Mouse (Mus musculus): ENCODE data around the gene Map4.
"Not testable (repeated sequence)": the region's sequence is repeated elsewhere in the genome, so short reads cannot be mapped to it uniquely, and the experiment has no call there.

The Map4 gene

DNA sequence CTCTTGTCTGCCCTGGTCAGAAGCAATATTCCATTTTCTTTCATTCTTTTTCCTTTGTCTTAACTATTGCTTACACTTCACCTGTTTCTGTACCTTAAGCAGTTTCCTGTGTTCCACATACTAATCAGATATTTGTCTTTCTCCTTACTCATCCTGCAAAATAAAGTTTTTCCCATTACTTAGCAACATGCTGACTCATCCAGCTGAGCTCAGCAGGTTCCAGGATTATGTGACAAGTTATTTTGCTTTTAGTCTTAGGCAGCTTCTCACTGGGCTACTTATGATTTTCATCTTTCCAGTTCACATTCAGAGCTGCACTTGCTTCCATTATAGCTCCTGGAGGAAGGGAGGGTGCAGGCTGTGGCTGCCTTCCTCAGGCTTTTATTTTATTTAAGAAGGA lies 133.4 kb downstream of the Map4 start:
- DNase-seq (ENCODE audit: low spot score), result no peak

GRCm38 (mm10) chr9:110068745-110069144 lies 137.5 kb downstream of the Map4 start:
- no peak for DNase-seq (ENCODE audit: low spot score)

GRCm38 (mm10) chr9:110070358-110070757 lies 139.1 kb downstream of the Map4 start:
- no peak for DNase-seq (ENCODE audit: low spot score)

DNA sequence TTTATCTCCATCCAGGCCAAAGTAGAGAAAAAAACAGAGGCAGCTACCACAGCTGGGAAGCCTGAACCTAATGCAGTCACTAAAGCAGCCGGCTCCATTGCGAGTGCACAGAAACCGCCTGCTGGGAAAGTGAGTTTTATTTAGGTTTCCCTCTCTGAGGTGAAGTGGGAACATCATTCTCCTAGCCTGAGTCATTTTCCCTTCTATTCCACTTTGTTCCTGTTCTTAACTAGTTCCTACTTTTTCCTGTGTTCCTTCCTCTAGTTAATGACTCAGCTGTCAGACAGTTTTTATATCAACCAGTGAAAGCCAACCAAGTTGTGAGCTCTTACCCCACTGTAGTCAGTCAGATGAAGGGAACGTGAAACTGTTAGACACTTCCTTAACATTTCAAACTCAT lies 139.8 kb downstream of the Map4 start:
- DNase-seq (ENCODE audit: low spot score), result no peak

DNA sequence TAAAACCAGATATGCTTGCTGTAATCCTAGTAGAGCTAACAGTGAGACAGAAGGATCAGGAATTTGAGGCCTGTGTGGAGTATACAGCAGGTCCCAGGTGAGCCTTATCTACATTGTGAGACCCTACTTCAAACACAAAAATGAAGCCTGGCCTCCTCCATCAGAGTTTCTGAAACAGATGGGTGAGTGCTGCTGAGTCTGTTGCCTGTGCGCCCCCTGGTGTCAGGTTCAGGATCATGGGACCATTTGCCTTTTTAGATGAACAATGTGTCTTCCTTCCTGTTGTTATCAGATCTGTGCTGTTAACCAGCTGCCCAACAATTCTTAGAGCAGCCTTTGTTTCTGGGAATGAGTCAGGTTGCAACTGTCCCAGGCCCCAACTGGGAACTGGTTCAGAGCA lies 140.6 kb downstream of the Map4 start:
- DNase-seq (ENCODE audit: low spot score), result peak; percentile 62

- not testable (repeated sequence) for DNase-seq (ENCODE audit: low spot score)
Observed at GRCm38 (mm10) chr9:110076468-110076867, 145.2 kb downstream of the Map4 start.

DNA sequence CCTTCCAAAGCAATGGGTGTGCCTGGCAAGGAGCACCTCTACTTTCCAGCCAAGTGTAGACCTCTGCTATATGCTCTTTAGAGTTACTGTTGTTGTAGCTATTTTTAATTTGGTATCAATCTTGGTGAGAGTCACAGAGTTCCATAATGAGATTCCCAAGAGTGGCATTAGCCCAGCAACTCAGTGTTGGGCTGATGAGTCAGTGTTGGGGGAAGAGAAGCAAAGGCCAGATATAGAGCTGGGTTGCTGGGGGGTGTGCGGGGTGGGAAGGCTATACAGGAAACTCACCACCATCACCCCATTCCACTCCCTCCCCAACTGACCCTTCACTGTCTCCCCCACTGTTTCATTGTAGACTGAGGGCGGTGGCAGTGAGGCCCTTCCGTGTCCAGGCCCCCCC lies 149.8 kb downstream of the Map4 start:
- DNase-seq (ENCODE audit: low spot score), result no peak

DNA sequence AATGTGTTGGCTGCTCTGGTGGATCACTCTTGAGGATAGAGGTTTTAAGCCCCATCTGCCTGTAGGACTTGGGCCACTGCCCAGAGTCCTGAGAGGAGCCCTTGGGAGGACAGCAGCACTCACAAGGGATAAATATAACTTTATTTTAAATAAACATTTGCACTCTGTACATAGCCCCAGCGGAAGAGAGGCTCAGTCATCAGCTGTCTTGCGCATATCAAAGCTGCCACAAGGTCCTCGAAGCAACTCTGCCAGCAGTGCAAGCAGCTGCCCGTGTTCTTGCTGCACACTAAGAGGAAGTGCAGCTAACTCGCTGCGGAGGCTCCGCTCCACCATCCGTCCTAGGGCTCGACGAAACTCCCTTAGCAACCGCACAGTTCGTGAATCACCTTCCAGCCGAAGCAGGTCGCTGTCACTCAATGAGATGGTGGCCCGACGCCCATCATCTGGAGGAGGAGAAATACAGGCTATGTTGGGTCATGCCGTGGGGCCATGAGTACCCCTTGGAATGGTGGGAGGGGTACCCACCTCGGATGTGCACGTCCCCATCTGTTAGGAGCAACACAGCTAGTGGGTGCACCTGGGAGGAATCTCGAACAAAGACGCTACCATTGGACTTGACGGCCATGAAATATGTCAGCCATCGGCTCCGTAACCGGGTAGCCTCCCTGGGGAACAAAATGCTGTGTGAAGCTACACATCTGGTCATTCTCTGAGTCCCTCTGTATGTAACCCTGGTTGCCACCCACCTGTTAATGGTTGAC lies 153.1 kb downstream of the Map4 start:
- no peak for DNase-seq (ENCODE audit: low spot score)

GRCm38 (mm10) chr9:110085693-110086092 lies 154.4 kb downstream of the Map4 start:
- no peak for DNase-seq (ENCODE audit: low spot score)

- DNase-seq (ENCODE audit: low spot score), result no peak
Observed at GRCm38 (mm10) chr9:110093303-110093702, 162.0 kb downstream of the Map4 start.

DNA sequence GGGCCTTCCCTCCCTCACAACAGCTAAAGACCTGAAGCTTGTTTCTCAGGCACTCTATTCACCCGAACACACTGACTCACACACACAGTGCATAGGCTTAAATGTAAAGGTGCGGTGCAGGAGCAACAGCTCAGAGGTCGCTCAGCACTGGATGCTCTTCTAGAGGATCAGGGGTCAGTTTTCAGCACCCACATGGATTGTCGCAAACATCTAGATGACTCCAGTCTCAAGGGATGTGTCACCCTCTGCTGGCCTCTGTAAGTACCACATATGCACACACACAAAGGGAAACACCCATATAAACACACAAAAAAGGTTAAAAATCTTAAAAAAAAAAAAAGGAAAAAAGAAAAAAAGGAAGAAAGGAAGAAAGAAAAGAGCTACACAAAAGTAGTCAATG lies 163.5 kb downstream of the Map4 start:
- no peak for DNase-seq (ENCODE audit: low spot score)

DNA sequence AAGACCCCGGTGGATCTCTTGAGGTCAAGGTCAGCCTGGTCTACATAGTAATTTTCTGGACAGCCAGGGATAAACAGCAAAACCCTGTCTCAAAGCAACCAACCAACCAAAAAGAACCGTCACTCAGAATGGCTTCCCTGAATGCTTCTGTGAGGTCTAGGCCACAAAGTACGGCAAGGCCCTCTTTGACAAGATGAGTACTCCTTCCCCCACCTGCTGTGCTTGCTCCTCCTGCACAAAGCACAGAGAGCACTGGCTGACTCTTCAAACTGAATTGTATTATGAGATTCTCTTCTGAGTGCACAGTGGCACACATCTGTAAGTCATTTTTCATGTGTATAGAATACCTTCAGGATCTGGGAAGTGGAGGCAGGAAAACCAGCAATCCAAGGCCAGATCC lies 166.5 kb downstream of the Map4 start:
- no peak for DNase-seq (ENCODE audit: low spot score)

GRCm38 (mm10) chr9:110100627-110101600 lies 169.7 kb downstream of the Map4 start:
- DNase-seq (ENCODE audit: low spot score), result peak; percentile 83

DNA sequence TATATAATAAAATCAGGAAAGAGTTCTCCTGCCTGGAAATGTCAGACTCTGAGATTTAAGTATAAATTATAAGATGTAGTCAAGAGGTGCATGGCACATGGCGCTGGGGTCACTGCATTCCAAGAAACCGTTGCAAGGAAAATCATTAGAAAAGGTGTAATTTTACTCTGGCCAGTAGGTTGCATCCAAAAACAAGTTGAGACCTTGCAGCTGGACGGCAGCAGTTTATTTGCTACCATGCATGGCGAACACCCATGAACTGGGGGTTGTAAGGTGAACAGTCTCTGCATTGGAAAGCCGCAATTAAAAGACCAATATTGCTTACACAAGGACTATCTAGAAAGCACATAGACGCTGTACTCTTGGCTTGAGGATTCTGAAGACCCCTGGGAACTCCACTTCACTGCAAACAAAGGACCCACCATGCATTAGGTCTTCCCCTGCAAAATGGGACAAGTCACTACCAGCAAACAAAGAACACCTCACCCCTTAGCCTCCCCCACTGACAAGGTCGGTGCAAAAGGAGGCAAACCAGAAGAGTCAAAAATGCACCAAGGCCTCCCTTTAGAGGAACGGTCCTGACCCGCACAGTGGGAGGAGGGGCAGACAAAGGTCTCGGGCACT lies 185.2 kb downstream of the Map4 start:
- DNase-seq (ENCODE audit: low spot score), result no peak

- DNase-seq (ENCODE audit: low spot score), result peak; percentile 82
Observed at GRCm38 (mm10) chr9:110116977-110117778, 185.9 kb downstream of the Map4 start, which contains the start of gene Smarcc1. Smarcc1 (plus strand) TSS chr9:110117708.

- no peak for DNase-seq (ENCODE audit: low spot score)
Observed at GRCm38 (mm10) chr9:110117779-110118139, 186.5 kb downstream of the Map4 start, which contains the start of gene Dhx30. Dhx30 (minus strand) TSS chr9:110117830.

DNA sequence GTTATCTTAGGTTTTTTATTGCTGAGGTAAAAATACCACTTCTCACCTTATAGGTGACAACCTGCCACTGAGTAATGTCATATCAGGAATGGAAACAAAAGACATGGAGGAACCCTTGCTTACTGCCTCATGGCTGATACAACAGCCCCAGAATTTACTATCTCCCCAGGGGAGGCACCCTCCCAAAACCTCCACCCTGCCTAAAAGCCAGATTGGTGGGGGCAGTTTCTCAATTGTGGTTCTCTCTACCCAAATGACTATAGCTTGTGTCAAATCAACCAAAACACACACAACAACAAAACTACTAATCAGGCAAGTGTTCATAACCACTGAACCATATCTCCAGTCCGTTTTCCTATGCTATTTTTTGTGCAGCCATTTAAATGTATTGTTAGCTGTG lies 187.0 kb downstream of the Map4 start:
- no peak for DNase-seq (ENCODE audit: low spot score)

GRCm38 (mm10) chr9:110121424-110121823 lies 190.2 kb downstream of the Map4 start:
- no peak for DNase-seq (ENCODE audit: low spot score)

DNA sequence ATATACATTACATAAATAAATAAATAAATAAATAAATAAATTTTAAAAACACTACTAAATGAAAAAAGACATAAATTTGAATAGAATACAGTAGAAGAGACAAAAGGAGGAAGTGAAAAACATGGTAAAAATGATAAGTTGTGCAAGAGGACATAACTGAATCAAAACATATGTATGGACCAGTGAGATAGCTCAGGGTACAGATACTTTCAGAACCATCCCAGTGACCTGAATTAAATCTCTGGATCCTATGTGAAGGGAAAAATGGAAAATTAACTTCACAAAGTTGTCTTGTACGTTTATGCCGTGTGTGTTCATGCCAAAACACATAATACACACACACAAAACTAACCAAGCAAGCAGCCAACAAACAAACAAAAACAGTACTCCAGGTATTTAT lies 192.1 kb downstream of the Map4 start:
- no peak for DNase-seq (ENCODE audit: low spot score)

DNA sequence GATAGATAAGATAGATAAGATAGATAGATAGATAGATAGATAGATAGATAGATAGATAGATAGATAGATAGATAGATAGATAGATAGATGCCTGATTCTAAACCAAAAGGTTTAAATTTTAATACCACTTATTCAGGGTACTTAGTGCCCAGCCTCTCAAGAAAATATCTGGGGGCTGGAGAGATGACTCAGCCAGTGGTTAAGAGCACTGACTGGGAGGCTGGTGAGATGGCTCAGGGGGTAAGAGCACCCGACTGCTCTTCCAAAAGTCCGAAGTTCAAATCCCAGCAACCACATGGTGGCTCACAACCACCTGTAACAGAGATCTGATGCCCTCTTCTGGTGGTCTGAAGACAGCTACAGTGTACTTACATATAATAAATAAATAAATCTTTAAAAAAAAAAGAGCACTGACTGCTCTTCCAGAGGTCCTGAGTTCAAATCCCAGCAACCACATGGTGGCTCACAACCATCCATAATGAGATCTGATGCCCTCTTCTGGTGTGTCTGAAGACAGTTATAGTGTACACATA lies 192.8 kb downstream of the Map4 start:
- not testable (repeated sequence) for DNase-seq (ENCODE audit: low spot score)

DNA sequence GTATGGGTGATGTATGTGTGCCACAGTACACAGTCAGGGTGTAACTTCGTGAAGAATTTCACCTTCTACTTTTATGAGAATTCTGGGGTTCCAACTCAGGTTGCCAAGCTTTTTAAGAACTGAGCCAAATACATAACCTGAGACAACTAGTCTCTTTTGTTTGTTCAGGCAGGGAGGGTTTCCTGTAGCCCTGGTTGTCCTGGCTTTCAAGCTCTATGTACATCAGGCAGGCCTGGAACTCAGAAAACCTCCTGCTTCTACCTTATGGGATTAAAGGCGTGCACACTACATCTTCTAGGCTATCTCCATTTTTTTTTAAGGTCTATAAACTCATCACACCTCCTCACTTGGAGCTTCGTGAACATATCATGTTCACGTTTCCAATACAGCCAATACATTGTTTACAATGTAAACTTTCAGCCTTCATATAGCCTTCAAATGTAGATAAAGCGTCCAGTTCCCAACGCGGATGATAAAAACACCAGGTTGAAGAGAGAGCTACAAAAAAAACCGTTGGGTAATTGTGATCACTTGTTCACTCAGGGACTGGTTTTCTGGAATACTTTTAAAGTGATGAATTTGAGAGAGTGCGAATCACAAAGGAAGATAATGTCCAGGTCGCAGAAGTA lies 199.8 kb downstream of the Map4 start:
- DNase-seq (ENCODE audit: low spot score), result no peak

All from ovary, postnatal 10 days (tissue).